Mouse (Mus musculus) monocyte, adult 2 months (primary cell): ENCODE data around the gene Prodh2.
A peak's percentile ranks its signal among the peaks of the same experiment; 100 is the strongest.
"Not testable (repeated sequence)": the region's sequence is repeated elsewhere in the genome, so short reads cannot be mapped to it uniquely, and the experiment has no call there.

ENCODE experiments used
- DNase-seq, 2 experiments: peaks; one replicate each; pipeline ENCODE4 v3.0.0; 2022; ENCODE audit warnings: low spot score in 2 of 2, low read depth in 1 of 2

Gene Prodh2

DNA sequence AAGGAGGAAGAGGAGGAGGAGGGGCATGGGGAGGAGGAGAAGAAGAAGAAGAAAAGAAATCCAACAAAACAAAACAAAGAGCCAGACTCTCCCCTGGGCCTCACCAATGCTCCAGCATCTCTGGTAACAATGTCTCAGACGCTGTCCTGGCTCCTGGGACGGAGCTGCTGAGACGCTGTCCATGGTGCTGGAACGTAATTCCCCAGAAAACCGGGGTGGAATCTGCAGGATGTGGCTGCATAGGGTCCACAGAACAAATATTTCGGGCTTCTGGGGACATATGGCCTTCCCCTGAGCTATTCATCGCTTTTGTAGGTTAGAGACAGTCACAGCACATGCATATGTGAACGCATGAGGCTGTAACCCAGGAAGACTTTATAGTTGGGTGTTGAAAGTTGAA is 9.2 kb upstream of the Prodh2 start:
- no peak for DNase-seq

DNA sequence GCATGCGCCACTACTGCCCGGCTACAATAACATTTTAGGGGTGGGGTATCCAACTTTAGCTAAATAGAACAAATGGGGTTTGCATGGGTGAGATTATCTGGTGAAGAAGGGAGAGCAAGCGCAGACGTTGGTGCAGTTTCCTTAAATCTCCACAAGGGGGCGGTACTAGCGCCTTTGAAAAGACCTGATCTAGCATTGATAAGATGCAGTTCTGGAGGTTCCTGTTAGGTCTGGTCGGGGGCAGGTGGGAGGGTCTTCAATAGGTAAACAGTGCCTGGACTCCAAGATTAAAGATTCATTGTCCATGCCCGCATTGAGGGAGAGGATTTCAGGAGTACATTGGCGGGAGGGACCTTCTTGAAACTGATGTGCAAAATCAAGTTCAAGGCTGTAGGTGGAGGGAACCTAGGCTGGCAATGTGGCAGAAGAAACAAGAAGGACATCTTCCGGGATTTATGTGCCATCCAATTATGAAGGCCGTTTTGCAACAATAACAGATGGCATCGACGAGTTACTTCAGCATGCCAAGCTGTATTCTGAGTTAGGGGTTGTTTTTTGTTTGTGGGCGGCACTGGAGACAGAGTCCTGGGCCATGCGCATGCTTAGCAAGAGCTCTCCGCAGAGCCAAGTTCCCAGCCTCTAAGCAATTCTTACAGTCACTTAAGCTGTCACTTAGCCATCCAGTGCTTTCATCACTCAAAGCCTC is 3.0 kb upstream of the Prodh2 start:
- DNase-seq = no peak

DNA sequence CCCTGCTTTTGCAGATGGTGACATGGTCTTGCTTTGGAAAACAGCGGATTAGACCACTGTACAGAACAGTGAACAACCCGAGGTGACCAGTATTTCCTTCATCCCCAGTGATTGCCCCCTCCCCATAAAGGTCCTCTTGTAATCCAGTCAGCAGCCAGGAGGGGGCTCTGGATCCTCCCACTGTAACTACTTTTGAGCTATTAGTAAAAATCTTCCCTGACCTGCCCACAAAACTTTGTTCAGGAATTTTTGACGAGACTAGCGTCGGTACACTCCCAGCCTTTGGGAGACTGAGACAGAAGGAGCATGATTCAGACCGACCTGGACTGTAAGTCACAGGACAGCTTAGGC is 2.5 kb upstream of the Prodh2 start:
- DNase-seq = no peak

DNA sequence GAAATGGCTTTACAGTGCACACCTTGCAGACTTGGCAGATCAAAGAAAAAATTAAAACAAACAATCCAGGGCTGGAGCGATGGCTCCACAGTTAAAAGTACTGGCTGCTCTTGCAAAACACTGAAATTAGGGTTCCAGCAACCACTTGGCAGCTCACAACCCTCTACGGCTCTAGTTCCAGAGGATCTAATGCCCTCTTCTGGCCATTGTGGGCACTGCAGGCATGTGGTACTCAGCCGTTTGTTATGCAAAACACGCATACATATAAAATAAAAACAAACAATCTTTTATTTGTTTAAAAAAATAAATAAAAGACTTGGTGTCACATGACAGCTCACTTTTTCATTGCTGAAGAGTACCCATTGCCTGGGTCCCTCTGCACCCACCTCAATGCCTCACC is 657 bp upstream of the Prodh2 start:
- DNase-seq = peak in 1 of 2 experiments; percentile 65

DNA sequence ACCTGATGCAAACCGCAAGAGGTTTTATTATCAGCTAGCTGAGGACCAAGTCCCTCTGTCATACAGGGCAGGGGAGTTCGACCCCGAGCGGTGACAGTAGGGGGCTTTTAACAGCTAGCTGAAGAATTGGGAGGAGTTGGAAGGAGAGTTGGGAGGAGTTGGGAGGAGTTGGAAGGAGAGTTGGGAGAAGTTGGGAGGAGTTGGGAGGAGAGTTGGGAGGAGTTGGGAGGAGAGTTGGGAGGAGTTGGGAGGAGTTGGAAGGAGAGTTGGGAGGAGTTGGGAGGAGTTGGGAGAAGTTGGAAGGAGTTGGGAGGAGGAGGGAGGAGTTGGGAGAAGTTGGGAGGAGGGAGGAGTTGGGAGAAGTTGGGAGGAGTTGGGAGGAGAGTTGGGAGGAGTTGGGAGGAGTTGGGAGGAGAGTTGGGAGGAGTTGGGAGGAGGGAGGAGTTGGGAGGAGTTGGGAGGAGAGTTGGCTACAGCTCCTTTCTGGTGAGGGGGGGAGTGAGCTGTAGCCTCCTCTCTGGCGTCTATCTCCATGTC is 2.2 kb downstream of the Prodh2 start:
- DNase-seq = not testable (repeated sequence)

DNA sequence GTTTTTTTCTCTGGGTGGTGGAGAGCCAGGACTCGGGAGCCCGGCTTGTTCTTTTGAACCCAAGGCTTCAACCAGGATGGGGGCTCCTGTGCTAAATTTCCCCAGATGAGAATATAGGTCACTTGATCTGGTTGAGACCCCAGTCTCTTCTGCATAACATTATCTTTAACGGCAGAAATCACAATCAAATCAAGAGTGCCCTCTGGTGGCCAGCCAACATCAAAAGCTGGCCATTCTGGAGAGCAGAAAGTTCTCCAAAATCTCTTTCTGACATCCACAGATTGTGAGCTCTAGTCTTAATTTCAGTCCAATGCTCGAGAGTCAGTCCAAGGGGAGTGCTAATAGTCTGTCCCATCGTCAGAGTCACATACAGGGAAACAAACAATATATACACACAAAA is 7.7 kb downstream of the Prodh2 start:
- not testable (repeated sequence) for DNase-seq

DNA sequence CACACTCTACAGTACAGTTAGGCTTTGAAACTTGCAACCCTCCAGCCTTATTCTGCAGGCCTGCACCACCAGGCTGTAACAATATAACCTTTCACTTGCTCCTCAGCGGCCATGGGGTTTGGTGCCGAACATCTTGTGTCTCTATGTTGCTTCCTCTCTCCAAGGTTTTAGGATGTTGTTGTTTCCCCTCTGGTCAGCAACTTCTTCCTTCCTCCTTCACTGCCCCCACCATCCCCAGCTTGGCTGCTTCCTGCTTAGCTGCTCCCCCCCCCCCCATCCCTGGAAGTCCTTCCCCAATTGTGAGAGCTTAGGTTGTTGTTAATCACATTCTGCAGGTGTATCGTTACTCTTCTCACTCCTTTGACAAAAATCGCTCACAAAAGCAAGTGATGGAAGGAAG is 14.6 kb downstream of the Prodh2 start:
- no peak for DNase-seq

DNA sequence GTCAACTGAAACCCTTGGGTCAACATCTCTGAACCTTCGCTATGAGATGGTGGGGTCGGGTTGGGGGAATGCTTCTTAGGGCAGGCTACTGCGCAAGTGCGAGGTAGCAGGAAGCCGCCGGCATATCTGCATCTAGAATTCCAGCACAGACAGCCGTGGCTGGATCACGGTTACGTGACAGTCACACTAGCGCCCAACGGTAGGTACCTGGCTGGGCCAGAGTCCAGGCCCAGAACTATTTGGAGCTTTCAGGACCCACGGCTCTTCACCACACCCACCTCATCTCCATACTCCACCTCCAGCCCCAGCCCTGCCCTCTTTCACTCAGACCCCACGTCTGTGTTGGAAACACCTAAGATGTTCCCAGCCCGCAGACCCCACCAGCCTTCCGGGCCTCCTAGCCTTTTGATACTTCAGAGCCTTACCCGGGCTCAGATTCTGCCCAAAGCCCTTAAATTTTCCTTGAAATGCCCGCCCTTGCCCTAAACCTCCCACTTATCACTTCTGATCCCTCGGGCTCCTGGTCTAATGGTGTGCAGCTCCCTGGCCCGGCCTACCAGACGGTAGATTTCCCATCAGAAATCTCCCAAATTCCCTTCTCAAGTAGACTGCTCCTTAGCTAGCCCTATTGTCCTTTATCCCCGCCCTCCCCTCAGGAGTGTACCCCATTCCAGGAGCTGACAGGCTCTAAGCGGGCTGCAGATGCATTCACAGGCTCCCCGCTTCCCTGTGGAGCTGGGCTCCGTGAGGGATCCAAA is 21.8 kb downstream of the Prodh2 start:
- DNase-seq = no peak

DNA sequence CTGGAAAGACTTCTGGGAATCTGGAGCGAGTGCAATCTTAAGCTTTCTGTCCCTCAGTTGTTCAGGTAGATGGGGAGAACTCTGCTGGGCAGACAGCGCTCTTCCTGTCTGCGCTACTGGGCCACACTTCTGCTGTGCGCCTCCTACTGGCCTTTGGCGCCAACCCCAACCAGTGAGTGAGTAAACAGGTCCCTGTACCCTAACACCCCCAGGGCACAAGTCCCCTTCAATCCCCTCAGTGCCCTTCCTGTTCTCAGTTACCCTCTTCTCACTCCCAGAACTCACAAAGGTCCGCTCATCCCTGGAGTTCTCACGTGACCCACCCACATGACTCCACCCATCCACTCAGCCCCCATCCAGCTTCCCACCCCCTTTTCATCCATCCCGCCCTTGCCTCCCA is 24.9 kb downstream of the Prodh2 start:
- no peak for DNase-seq

DNA sequence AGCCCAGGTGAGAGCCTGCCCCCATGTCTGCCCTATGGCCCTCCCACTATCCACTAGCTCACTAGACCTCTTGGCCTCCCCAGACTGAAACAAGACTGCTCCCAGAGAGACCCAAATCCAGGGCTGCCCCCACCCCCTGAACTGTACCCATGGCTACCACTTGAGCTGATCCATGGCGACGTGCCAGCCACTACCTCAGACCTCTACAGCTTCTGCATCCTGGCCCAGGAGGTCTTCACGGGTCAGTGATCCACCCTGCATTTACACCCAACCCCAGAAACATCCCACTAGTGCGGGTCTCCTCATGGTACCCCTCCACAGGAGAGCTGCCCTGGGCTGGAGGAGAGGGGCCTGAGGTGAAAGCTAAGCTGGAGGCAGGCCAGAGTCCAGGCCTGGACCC is 27.0 kb downstream of the Prodh2 start:
- DNase-seq = no peak

DNA sequence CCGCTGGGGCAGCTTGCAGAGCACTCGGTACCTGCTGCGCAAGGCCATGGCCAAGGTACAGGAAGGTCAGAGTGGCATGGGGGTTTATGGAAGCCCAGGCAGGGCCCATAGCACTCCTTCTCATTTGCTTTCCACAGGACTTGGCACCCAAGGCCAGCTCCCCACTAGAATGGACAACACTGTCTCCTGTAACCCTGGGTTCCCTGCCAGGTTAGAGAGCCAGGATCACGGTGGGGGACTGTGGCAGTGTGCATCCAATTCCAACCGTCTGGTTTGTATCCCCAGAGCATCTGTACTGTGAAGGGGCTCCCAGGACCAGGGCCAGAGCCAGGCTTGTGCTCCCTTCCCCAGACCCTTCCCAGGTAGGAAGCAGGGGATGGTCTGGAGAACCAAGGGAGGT is 27.4 kb downstream of the Prodh2 start:
- DNase-seq = no peak

DNA sequence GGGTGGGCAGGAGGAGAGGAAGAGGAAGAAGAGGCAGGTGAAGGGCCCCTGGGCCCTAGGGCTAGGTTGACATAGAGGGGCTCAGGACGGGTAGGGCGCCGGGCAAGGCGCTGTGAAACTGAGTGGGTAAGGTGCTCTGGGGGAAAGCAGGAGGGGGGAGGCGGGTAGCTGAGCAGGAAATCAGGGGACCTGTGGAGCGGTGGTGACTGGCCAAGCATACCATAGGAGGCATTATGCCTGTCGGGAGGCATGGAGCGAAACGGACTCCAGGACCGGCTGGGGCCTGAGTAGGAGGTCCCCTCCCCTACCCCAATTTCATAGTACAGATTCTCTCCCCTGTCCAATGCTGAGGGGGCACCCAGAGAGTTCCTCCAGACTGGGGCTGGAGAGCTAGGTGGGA is 29.4 kb downstream of the Prodh2 start:
- no peak for DNase-seq

DNA sequence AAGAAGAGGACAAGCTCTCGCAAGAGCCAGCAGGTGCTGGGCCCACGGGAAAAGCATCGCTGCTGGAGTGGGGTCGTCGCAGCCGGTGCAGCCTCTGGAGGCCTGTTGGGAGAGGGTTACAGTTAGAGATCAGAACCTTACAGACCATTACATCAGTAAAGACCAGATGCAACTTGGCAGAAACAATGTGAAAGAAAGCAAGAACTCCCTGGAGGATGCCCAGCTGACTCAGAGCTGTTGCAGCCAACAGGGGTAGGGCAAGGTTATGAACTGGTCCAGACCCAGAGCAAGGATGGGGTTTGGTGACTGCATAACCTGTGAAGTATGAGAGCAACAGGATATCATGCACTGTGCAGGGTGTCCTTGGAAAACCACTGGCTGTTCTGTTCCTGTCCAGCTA is 31.1 kb downstream of the Prodh2 start:
- no peak for DNase-seq

DNA sequence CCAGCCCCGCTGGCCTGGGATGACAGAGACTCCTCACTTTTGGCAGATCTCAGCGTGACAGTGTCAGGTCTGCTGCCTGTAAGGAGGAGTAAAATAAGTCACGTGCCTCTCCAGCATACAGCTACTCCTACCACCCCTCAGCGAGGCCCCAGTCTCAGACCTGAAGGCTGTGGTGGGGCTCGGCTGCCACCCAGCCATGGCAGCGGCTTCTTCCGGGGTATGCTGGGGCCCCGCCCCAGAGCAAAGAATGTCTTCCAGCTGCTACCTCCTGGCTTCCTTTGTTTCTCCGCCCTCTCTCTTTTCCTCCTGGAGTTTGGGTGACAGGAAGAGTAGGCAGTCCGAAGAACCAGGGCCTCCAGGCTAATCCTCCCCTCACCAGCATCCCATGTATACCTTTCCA is 32.5 kb downstream of the Prodh2 start:
- no peak for DNase-seq

DNA sequence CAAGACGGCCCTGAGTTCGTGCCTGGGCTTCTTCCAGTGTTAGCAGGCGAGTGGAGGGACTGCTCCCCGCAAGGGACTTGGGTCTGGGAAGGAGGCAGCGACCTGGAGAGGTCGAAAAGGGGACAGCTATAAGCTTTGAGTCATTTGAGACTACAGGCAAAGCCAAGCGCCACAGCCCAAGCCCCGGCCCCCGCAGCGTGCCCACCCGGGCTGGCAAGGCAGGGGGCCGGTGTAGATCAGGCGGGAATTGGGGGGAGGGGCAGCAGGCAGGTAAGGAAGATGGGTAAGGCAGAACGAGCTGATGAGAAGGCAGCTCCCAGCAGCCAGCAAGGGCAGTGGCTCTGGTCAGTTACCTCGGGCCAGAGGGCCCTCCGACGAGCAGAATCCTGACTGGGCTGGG is 33.0 kb downstream of the Prodh2 start:
- no peak for DNase-seq

DNA sequence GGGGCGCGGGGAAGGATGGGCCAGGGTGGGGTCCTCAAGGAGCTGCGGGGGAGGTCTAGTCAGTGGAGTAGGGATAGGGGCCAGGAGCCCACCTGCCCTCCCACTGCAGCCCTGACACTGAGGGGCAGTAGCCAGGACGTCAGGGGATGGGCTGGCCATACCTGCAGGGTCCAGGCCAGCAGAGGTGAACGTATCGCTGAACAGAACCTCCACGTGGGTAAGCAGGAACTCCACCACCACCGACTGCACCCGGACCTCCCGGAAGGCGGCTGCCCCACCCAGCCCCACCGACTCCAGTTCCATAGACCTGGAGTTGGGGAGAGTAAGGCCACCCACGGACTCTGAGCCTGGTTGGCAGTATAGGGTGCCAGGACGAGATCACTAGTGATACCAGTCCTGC is 33.6 kb downstream of the Prodh2 start:
- DNase-seq = no peak

DNA sequence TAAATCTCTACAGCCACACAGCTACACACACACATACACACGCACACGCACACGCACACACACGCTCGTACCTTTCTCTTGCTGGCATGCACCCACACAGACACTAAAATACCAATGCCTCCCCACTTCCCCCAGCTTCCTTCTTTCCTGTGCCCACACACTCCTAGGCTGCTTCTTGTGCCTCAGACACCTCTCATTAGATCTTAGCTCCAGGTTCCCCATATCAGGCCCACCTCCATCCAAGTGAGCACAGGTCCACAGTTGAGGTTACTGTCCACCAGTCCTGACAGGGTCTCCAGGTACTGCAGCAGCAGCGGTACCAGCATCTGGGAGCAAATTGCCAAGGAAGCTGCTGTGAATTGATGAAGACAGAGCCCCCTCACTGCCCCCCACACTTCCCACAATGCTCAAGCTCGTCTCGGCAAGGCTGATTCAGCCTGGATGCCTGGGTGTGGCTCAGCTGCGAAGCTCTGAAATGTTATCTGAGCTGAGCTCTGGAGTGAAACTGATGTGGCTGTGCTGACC is 37.9 kb downstream of the Prodh2 start:
- DNase-seq = no peak

DNA sequence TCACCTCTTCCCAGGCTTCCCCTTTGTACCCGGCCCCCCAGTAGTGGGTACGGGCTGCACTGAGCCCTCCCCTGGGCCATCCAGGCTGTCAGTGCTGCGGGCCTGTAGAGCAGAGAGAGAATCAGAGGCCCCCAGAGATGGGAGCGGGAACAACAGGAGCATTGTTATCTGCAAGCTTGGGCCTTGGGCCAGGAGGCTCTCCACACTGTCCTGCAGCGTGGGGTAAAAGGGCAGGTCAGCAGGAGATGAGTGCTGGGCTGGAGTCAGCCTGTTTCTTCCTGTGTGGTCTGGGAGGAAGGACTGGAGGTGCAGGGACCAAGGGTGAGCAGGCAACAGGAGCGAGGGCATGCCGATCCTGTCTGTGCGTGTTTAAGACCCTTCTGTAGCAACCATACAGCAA is 39.5 kb downstream of the Prodh2 start:
- no peak for DNase-seq

DNA sequence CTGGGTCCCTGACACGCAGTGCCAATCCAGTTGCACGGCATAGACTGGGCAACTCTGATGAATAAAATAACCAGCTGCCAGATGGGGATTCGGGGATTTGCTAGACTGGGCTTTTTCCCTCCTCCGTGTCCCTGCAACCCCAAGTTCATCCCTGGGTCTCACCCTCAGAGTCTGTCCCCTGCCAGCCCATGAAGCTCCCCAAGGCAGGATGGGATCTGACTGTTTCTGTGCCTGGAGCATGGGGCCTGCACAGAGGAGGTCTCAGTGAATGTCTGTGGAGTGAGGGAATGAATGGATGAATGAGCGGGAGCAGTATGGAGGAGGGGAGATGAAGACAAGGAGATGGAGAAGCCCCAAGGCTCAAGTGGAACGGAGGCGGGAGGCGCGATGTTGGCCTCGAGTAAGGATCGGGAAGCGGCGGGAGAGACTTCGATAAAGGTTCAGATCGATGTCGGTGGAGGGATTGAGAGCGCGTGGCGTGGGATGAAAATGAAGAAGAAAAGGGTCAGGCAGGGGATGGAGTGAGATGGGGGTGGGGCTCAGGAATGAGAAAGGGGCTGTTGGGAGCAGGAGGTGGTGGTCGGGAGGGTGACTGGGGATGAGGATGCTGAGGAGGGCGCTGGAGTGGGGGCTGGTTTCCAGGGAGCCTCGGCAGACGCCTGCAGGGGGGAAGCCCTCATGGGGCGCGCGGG is 40.7 kb downstream of the Prodh2 start:
- no peak for DNase-seq

DNA sequence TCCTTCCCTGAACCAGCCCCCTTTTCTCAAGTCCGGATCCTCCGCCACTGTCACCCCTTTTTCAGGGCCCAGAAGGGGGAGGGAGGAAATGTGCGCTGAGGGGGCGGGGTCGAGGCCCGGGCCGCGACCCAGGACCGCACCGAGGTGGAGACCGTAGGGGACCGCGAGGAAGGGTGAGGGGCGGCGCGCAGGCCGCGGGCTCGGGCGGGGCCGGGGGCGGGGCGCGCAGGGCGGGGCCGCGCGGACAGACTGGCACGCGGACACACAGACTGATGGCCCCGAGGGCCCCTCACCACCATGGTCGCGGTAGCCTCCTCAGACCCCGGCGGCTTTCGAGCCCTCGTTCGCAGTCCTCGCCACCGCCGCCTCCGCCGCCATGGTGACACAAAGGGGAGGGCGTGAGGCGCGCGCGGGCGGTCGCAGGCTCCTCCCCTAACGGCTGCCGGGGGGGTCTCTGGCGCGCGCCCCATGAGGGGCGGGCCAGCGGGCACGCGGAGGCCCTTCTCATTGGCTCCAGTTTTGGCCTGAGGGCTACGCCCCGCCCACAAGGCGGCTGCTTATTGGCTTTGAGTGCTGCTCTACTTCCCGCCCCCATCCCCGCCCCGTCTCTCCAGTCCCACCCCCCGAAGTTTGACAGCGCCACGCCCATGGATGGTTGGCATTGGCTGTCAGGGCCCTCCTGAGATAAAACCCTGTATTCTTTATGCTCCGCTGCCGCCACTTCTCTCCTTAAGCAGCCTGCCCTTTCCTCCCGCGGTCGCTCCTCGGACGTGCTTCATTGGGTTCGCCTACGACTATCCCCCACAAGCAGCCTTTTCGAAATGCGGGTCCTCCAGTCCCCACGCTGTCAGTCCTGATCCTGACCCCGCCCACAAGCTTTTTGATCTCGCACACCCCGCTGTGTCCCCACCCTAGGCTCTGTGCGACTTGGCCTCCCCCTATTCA is 41.5 kb downstream of the Prodh2 start, which contains the start of gene Arhgap33:
Gene Arhgap33 (minus strand): TSS at position 428 of the 945 bp plus-strand sequence.
- peak; percentile 78 to 79 for DNase-seq

DNA sequence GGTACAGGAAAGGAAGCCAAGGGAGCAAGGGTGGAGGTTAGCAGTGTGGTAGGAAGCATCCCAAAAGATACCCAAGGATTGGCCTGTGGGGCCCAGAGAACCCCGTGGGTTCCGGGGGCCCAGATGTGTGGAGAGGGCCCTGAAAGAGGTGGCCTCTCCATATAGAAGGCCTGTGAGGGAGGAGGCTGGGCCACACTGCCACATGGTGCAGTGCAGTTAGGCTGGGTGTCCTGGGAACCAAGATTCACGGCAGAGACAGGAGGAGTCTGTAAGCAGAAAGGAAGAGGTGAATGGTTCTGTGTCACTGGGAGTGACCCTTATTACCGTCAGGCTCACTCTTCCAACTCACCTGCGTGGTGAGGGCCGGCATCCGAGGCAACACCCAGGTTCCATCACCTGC is 47.1 kb downstream of the Prodh2 start:
- no peak for DNase-seq
